Mouse (Mus musculus): ENCODE data around the gene Ttc21a. TPM values are rescaled to one million over a fixed set of nuclear protein-coding genes. Genes with fewer than 3 reads are reported as not detected.

The Ttc21a gene
- total RNA-seq, 2 experiments from 2014 or later, result 1.5 to 2.1 TPM

DNA sequence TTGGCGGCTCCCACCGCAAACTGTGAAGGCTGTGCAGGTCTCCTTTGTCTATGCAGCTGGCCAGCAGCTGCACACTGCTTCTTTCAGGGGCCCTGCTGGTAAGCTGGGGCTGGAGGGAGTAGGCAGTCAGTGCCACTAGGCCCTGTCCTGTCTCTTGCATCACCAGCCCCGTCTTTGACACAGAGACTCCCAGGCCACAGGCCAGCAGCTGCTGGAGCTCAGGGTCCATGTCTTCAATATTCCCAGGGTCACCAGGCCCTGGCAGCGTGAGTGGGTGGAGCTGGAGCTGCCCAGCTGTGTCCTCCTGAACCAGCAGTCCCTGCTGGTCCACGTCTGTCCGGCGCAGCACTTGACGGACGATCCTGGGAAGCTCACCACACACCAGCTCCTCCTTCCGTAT lies 79.5 kb downstream of the Ttc21a start:
- ATAC-seq (replicated peaks; ENCODE audit: low FRiP score, poor library complexity, severe bottlenecking), result no peak

Other genes with a start within 250 kb of the Ttc21a start
- not detected in 2 replicates for gene Scn10a, start 218.3 kb upstream of the Ttc21a start, total RNA-seq (2015; ENCODE audit: low replicate concordance)
- not detected in 2 replicates for gene Scn10a, start 218.3 kb upstream of the Ttc21a start, total RNA-seq (2017; ENCODE audit: low replicate concordance)
- gene Scn11a, start 112.2 kb upstream of the Ttc21a start, total RNA-seq (2015; ENCODE audit: low replicate concordance), result not detected in 2 replicates
- not detected in 2 replicates for gene Scn11a, start 112.2 kb upstream of the Ttc21a start, total RNA-seq (2017; ENCODE audit: low replicate concordance)
- 52.4 and 67.8 TPM in 2 replicates for gene Wdr48, start 42.7 kb upstream of the Ttc21a start, total RNA-seq (2015; ENCODE audit: low replicate concordance)
- 52.1 and 63.9 TPM in 2 replicates for gene Wdr48, start 42.7 kb upstream of the Ttc21a start, total RNA-seq (2017; ENCODE audit: low replicate concordance)
- 2.5 and 4.2 TPM in 2 replicates for gene Gorasp1, start within 50 bp of the Ttc21a start, total RNA-seq (2015; ENCODE audit: low replicate concordance)
- 0.90 and 2.3 TPM in 2 replicates for gene Gorasp1, start within 50 bp of the Ttc21a start, total RNA-seq (2017; ENCODE audit: low replicate concordance)
- 2.1 and 2.2 TPM in 2 replicates for gene Csrnp1, start 47.1 kb downstream of the Ttc21a start, total RNA-seq (2015; ENCODE audit: low replicate concordance)
- gene Csrnp1, start 47.1 kb downstream of the Ttc21a start, total RNA-seq (2017; ENCODE audit: low replicate concordance), result 1.4 and 3.0 TPM in 2 replicates
- not detected in 2 replicates for gene Xirp1, start 86.0 kb downstream of the Ttc21a start, total RNA-seq (2015; ENCODE audit: low replicate concordance)
- not detected in 2 replicates for gene Xirp1, start 86.0 kb downstream of the Ttc21a start, total RNA-seq (2017; ENCODE audit: low replicate concordance)
- gene Cx3cr1, start 132.3 kb downstream of the Ttc21a start, total RNA-seq (2015; ENCODE audit: low replicate concordance), result 4.2 and 6.1 TPM in 2 replicates
- 2.5 and 3.7 TPM in 2 replicates for gene Cx3cr1, start 132.3 kb downstream of the Ttc21a start, total RNA-seq (2017; ENCODE audit: low replicate concordance)
- gene Ccr8, start 154.5 kb downstream of the Ttc21a start, total RNA-seq (2015; ENCODE audit: low replicate concordance), result not detected in 2 replicates
- gene Ccr8, start 154.5 kb downstream of the Ttc21a start, total RNA-seq (2017; ENCODE audit: low replicate concordance), result not detected in 2 replicates
- gene Slc25a38, start 172.8 kb downstream of the Ttc21a start, total RNA-seq (2015; ENCODE audit: low replicate concordance), result 271 and 362 TPM in 2 replicates
- gene Slc25a38, start 172.8 kb downstream of the Ttc21a start, total RNA-seq (2017; ENCODE audit: low replicate concordance), result 322 and 446 TPM in 2 replicates
- gene Rpsa, start 190.1 kb downstream of the Ttc21a start, total RNA-seq (2015; ENCODE audit: low replicate concordance), result 703 and 915 TPM in 2 replicates
- 860 and 1,041 TPM in 2 replicates for gene Rpsa, start 190.1 kb downstream of the Ttc21a start, total RNA-seq (2017; ENCODE audit: low replicate concordance)
- gene Mobp, start 212.1 kb downstream of the Ttc21a start, total RNA-seq (2015; ENCODE audit: low replicate concordance), result not detected in 2 replicates
- not detected in 2 replicates for gene Mobp, start 212.1 kb downstream of the Ttc21a start, total RNA-seq (2017; ENCODE audit: low replicate concordance)